Mouse (Mus musculus) liver, adult 2 months (tissue): ENCODE measurements around the gene S100a5. TPM values are rescaled to one million over a fixed set of nuclear protein-coding genes. Genes with fewer than 3 reads are reported as not detected.

Source experiments
- DNase-seq: peaks from one replicate; pipeline ENCODE4 v3.0.0-alpha.2; 2011; ENCODE audit warnings: low read depth, low spot score; ENCODE audit errors: extremely low read depth
- H3K27ac ChIP-seq: fragments of 200-500 bp; replicated peaks from 2 replicates; pipeline ENCODE4 v1.5.1; 2012; ENCODE audit warnings: low read depth, mild to moderate bottlenecking, control low read depth, inconsistent platforms, low read length; ENCODE audit not compliant: insufficient read depth
- H3K27me3 ChIP-seq: fragments of 200-500 bp; 2 replicates; pipeline ENCODE4 v1.6.1; 2012; ENCODE audit warnings: mild to moderate bottlenecking, moderate library complexity, low read length, inconsistent platforms; ENCODE audit not compliant: control insufficient read depth, insufficient read depth
- H3K36me3 ChIP-seq: fragments of 200-500 bp; 2 replicates; pipeline ENCODE4 v1.6.1; 2012; ENCODE audit warnings: low read length, inconsistent platforms; ENCODE audit not compliant: control insufficient read depth, insufficient read depth
- H3K4me1 ChIP-seq: fragments of 200-500 bp; 2 replicates; pipeline ENCODE4 v1.6.1; 2011; ENCODE audit warnings: low read length; ENCODE audit not compliant: control insufficient read depth, insufficient read depth
- H3K4me3 ChIP-seq: fragments of 200-500 bp; 2 replicates; pipeline ENCODE4 v1.5.1; 2011; ENCODE audit warnings: low read depth, mild to moderate bottlenecking, control low read depth, low read length, moderate library complexity; ENCODE audit not compliant: insufficient read depth
- H3K79me2 ChIP-seq: fragments of 200-500 bp; 2 replicates; pipeline ENCODE4 v1.6.1; 2012; ENCODE audit warnings: inconsistent platforms, mild to moderate bottlenecking, low read length, moderate library complexity; ENCODE audit not compliant: control insufficient read depth, insufficient read depth
- H3K9ac ChIP-seq: fragments of 200-500 bp; 2 replicates; pipeline ENCODE4 v1.6.1; 2012; ENCODE audit warnings: low read depth, mild to moderate bottlenecking, control low read depth, inconsistent platforms, low read length
- CTCF ChIP-seq: fragments of 200-500 bp; IDR thresholded peaks from 2 replicates; pipeline ENCODE4 v1.5.1; 2011; ENCODE audit warnings: low read depth, low read length, control low read depth
- POLR2A ChIP-seq: fragments of 200-500 bp; IDR thresholded peaks from 2 replicates; pipeline ENCODE4 v1.6.1; 2011; ENCODE audit warnings: low read length, control low read depth; ENCODE audit not compliant: insufficient read depth; ENCODE audit errors: extremely low read depth
- WGBS: fragments of 180-500 bp; shearing (Covaris S2); methylation state at CpG from one replicate; pipeline ENCODE4 v1.1.7; 2018; 5-methylcytosine and 5-hydroxymethylcytosine counted together
- polyA plus RNA-seq: library from polyadenylated mRNA; depleted of rRNA; stranded (reverse); fragments of >200 nt; gene quantifications from 2 replicates; pipeline ENCODE4 v1.2.3, GENCODE M21; 2012
- total RNA-seq: library from RNA; depleted of rRNA; stranded (reverse); fragments of >200 nt; gene quantifications from 2 replicates; pipeline ENCODE4 v1.2.3, GENCODE M21; 2014

S100a5 gene
- total and polyA plus RNA-seq, 2 experiments = not detected

DNA sequence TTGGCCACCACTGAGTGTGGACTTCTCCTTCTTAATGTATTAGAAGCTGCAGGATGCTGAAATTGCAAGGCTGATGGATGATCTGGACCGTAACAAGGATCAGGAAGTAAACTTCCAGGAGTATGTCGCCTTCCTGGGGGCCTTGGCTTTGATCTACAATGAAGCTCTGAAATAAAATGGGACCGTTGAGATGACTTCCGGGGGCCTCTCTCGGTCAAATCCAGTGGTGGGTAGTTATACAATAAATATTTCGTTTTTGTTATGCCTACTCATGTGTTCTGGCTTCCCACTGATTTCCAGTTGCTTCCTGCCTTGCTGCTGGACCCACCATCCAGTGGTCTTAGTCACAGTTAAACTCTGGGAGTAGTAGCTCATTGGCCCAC, 5.8 kb downstream of the S100a5 start:
- no peak for DNase-seq
- 76% methylated on average over 6 of the region's 6 CpGs for WGBS
- Histone ChIP-seq H3K4me1 (no peaks in the 10 kb centered on the region), H3K27me3 (no peaks in the 10 kb centered on the region), H3K9ac (no peak overlapping the region), H3K36me3 (no peaks in the 10 kb centered on the region), H3K4me3 (no peak overlapping the region; the same call in 1 of the 2 replicates), H3K79me2 (no peaks in the 10 kb centered on the region), H3K27ac (no peak overlapping the region)
- TF ChIP-seq POLR2A (no peak), CTCF (no peak)

DNA sequence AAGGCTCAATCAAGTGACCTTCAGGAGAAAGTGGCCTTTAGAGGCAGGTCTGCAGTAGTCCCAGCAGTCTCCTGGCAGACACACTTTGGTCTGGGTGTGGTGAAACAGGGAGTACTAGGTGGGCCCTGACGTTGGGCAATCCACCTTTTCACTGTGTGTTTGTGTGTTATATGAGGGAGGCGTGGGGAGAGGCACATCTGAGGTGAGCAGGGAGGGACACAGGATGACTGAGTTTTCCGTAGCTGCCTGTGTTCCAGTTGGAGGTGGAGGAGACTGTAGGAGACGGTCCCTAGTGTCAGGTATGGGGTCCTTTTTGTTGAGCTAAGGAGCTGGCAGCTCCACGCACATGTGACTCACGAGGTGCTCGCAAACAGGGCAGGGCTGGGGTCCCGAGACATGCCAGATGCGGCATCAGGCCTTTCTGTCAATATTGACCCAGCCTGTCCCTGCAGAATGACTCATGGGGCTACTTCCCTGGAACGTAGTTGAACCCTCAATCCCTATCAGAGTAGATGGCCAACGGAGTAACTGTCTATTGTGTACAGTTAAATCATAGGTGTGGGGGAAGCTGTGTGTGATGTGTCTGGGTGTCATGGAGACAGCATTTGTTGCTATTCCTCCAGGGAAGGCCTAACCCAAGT, 6.4 kb downstream of the S100a5 start:
- Histone ChIP-seq H3K27ac (no peak overlapping the region), H3K79me2 (no peaks in the 10 kb centered on the region), H3K27me3 (no peaks in the 10 kb centered on the region), H3K4me1 (no peaks in the 10 kb centered on the region), H3K9ac (no peak overlapping the region), H3K36me3 (no peaks in the 10 kb centered on the region), H3K4me3 (no peak overlapping the region)
- TF ChIP-seq CTCF (no peak), POLR2A (no peak)
- WGBS = 52% methylated on average over 11 of the region's 11 CpGs
- DNase-seq = no peak

- 9% methylated on average over 7 of the region's 7 CpGs for WGBS
- no peak overlapping the region for H3K27ac ChIP-seq
- H3K4me3 ChIP-seq = no peak overlapping the region
- no peak overlapping the region for H3K9ac ChIP-seq
- no peak for DNase-seq
- H3K4me1 ChIP-seq = no peaks in the 10 kb centered on the region
- no peaks in the 10 kb centered on the region for H3K36me3 ChIP-seq
- no peaks in the 10 kb centered on the region for H3K27me3 ChIP-seq
- no peaks in the 10 kb centered on the region for H3K79me2 ChIP-seq
- TF ChIP-seq POLR2A (no peak), CTCF (peak; percentile 75)
These were observed 7.1 kb downstream of the S100a5 start for GRCm38 (mm10) chr3:90615415-90615814.

GRCm38 (mm10) chr3:90615911-90616310, 7.6 kb downstream of the S100a5 start:
- no peak for TF ChIP-seq CTCF
- no peak for TF ChIP-seq POLR2A
- no peaks in the 10 kb centered on the region for H3K36me3 ChIP-seq
- no peaks in the 10 kb centered on the region for H3K4me1 ChIP-seq
- H3K27ac ChIP-seq = no peak overlapping the region
- WGBS = 71% methylated on average over 1 of the region's 1 CpGs
- no peaks in the 10 kb centered on the region for H3K27me3 ChIP-seq
- no peaks in the 10 kb centered on the region for H3K79me2 ChIP-seq
- no peak for DNase-seq
- H3K9ac ChIP-seq = no peak overlapping the region
- H3K4me3 ChIP-seq = no peak overlapping the region

DNA sequence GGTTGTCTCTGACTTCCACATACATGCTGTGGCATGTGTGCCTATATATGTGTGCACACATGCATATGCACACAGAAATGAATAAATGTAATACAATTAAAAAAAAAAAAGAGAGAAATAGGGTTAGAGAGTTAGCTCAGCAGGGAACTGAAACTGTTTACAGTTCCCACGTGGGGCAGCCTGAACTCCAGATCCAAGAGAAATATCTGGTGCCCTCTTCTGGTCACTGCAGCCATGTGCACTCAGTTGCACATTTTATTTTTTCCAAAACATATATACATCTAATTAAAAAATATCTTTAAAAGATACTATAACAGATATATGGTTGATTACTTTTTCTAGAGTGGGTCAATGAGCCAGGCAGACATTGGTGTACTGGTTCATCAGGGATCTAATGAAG, 9.3 kb downstream of the S100a5 start:
- no peaks in the 10 kb centered on the region for H3K79me2 ChIP-seq
- H3K27ac ChIP-seq = no peak overlapping the region
- no peaks in the 10 kb centered on the region for H3K36me3 ChIP-seq

GRCm38 (mm10) chr3:90621552-90621951, 13.2 kb downstream of the S100a5 start:
- DNase-seq = no peak
- no peak overlapping the region for H3K9ac ChIP-seq
- no peaks in the 10 kb centered on the region for H3K4me1 ChIP-seq
- H3K36me3 ChIP-seq = no peaks in the 10 kb centered on the region
- H3K4me3 ChIP-seq = no peak overlapping the region
- 53% methylated on average over 7 of the region's 7 CpGs for WGBS
- H3K27ac ChIP-seq = no peak overlapping the region
- H3K79me2 ChIP-seq = no peaks in the 10 kb centered on the region
- H3K27me3 ChIP-seq = no peaks in the 10 kb centered on the region
- TF ChIP-seq CTCF (no peak), POLR2A (no peak)

More for the DNA sequence above, 9.3 kb downstream of the S100a5 start:
- Histone ChIP-seq H3K4me1 (no peaks in the 10 kb centered on the region), H3K9ac (no peak overlapping the region), H3K4me3 (no peak overlapping the region), H3K27me3 (no peaks in the 10 kb centered on the region)
- 8% methylated on average over 1 of the region's 1 CpGs for WGBS
- no peak for DNase-seq
- TF ChIP-seq POLR2A (no peak), CTCF (no peak; the same call in 1 of the 2 replicates)
